ENCODE assay signal across 8 mouse cellular contexts in genomic region chr19:32107771-32108306, GRCm38 (mm10). TPM values are rescaled to one million over a fixed set of nuclear protein-coding genes. Genes with fewer than 3 reads are reported as not detected.
A peak's percentile ranks its signal among the peaks of the same experiment; 100 is the strongest.
DNase-seq lines count a peak whose midpoint lies in the region; ATAC-seq and TF ChIP-seq lines count a peak whose summit lies in the region.

Gene Asah2 (minus strand): TSS chr19:32108211.

- no peaks in the 10 kb centered on the region for H3K36me3 ChIP-seq in forebrain, postnatal 0 days (ENCODE audit: insufficient read depth)
- H3K36me3 ChIP-seq in lung, embryonic 15.5 days: no peaks in the 10 kb centered on the region

- no peaks in the 10 kb centered on the region for H3K9me3 ChIP-seq in forebrain, postnatal 0 days (ENCODE audit: low read length)
- H3K9me3 ChIP-seq in lung, embryonic 15.5 days: no peaks in the 10 kb centered on the region

- H3K27me3 ChIP-seq in cerebellum, adult 2 months (ENCODE audit: control insufficient read depth, insufficient read depth, low read length): no peaks in the 10 kb centered on the region; the same call in 1 of the 2 replicates
- H3K27me3 ChIP-seq in forebrain, postnatal 0 days (ENCODE audit: insufficient read depth, low read length): no peaks in the 10 kb centered on the region
- no peaks in the 10 kb centered on the region for H3K27me3 ChIP-seq in lung, embryonic 15.5 days

- 2% methylated on average over 28 of the region's 28 CpGs for WGBS in cerebellum, adult 2 months
- WGBS in forebrain, postnatal 0 days: 4% methylated on average over 28 of the region's 28 CpGs
- under 1% methylated on average over 28 of the region's 28 CpGs for WGBS in lung, embryonic 15.5 days

- peak; percentile 42 for DNase-seq in MEL-GATA-1-ER (ENCODE audit: extremely low read depth, low read depth)
- DNase-seq in cerebellum, adult 2 months: peak; percentile 42 to 55
- peak; percentile 69 for DNase-seq in forebrain, postnatal 0 days
- peak; percentile 52 for DNase-seq in layer of hippocampus, adult 9-10 months (ENCODE audit: low spot score)
- peak; percentile 71 for DNase-seq in ovary, adult 18-20 months (ENCODE audit: low spot score)
- DNase-seq in thymus, postnatal 0 days (ENCODE audit: low spot score): peak; percentile 66

- peak within 1 kb of the TSS; percentile 69 for H3K4me3 ChIP-seq in cerebellum, adult 2 months (replicated peaks; ENCODE audit: insufficient read depth, low read depth, low read length)
- peak within 1 kb of the TSS; percentile 62 for H3K4me3 ChIP-seq in forebrain, postnatal 0 days (ENCODE audit: low read depth, low read length)
- peak within 1 kb of the TSS; percentile 78 for H3K4me3 ChIP-seq in lung, embryonic 15.5 days

- TF ChIP-seq CTCF in cerebellum, adult 2 months (IDR thresholded peaks at IDR 0.05; ENCODE audit: borderline replicate concordance, insufficient read depth, low read depth, low read length): no peak
- TF ChIP-seq CTCF in forebrain, postnatal 0 days (IDR thresholded peaks at IDR 0.05; ENCODE audit: low read depth): peak; percentile 52

- H3K27ac ChIP-seq in cerebellum, adult 2 months (ENCODE audit: insufficient read depth, low read length): no peak within 1 kb of the TSS
- peak within 1 kb of the TSS; percentile 70 for H3K27ac ChIP-seq in forebrain, postnatal 0 days (ENCODE audit: low read depth, low read length)
- peak within 1 kb of the TSS; percentile 97 for H3K27ac ChIP-seq in lung, embryonic 15.5 days

- H3K4me2 ChIP-seq in forebrain, postnatal 0 days (ENCODE audit: low read depth): peak within 1 kb of the TSS; percentile 73
- peak within 1 kb of the TSS; percentile 55 for H3K4me2 ChIP-seq in lung, embryonic 15.5 days

- ATAC-seq in forebrain, postnatal 0 days: peak; percentile 97
- ATAC-seq in hematopoietic stem cell, adult 5-6 weeks (replicated peaks in 1 of 2; ENCODE audit: insufficient read depth in 1 of 2, low FRiP score in 2 of 2, low TSS enrichment in 1 of 2, low read depth in 1 of 2, poor library complexity in 2 of 2, severe bottlenecking in 2 of 2): peak; percentile 83 to 87
- ATAC-seq in lung, embryonic 15.5 days (ENCODE audit: borderline replicate concordance, extremely low read depth, low FRiP score, low TSS enrichment): peak; percentile 95

- H3K4me1 ChIP-seq in cerebellum, adult 2 months (ENCODE audit: control insufficient read depth, insufficient read depth, low read length): no peaks in the 10 kb centered on the region
- no peaks in the 10 kb centered on the region for H3K4me1 ChIP-seq in forebrain, postnatal 0 days (ENCODE audit: insufficient read depth)
- H3K4me1 ChIP-seq in lung, embryonic 15.5 days: peaks cover 10% of the 10 kb centered on the region; the same call in 1 of the 2 replicates

- peak within 1 kb of the TSS; percentile 78 for H3K9ac ChIP-seq in forebrain, postnatal 0 days
- peak within 1 kb of the TSS; percentile 92 for H3K9ac ChIP-seq in lung, embryonic 15.5 days

- TF ChIP-seq POLR2A in cerebellum, adult 2 months (IDR thresholded peaks at IDR 0.05; ENCODE audit: borderline replicate concordance, insufficient read depth, low read length): no peak

RNA-seq across cellular contexts. Expression of gene Asah2, which starts in this region (rescaled TPM):
- 12.1 and 14.5 TPM in 2 replicates for polyA plus RNA-seq in cerebellum, adult 2 months (2012; rRNA removed)
- 2.4 and 2.6 TPM in 2 replicates for total RNA-seq in forebrain, postnatal 0 days (2014; rRNA removed)
- 0.18 and 0.44 TPM in 2 replicates for polyA plus RNA-seq in forebrain, postnatal 0 days (2015; fragmentation: Nextera tagmentation; extraction: Ambion mirVana)
- 23.3 and 31.3 TPM in 2 replicates for total RNA-seq in hematopoietic stem cell, adult 5-6 weeks (2017)
- polyA plus RNA-seq in lung, embryonic 15.5 days (2015; fragmentation: Nextera tagmentation; extraction: Ambion mirVana): 1.6 and 2.6 TPM in 2 replicates
- 0.72 and 1.0 TPM in 2 replicates for polyA plus RNA-seq in thymus, postnatal 0 days (2015; fragmentation: Nextera tagmentation; extraction: Ambion mirVana)
